Mouse (Mus musculus) intestine, embryonic 14.5 days (tissue): ENCODE results near the gene Snx32. TPM values are rescaled to one million over a fixed set of nuclear protein-coding genes. Genes with fewer than 3 reads are reported as not detected.

ENCODE experiments used
- ATAC-seq: fragments of 200-750 bp; cut with Nextera tagmentation; replicated peaks from 2 replicates; pipeline ENCODE4 v1.8.0; 2017; ENCODE audit warnings: low read depth, moderate number of reproducible peaks, moderate TSS enrichment, moderate library complexity; ENCODE audit not compliant: low FRiP score, low TSS enrichment
- DNase-seq: peaks from one replicate; pipeline ENCODE4 v3.0.0-alpha.2; 2018; ENCODE audit warnings: low spot score
- H3K27ac ChIP-seq: fragments of 300-500 bp; sonication (generic); 2 replicates; pipeline ENCODE4 v1.5.1; 2014; ENCODE audit warnings: low read depth, mild to moderate bottlenecking, control low read depth
- H3K27me3 ChIP-seq: fragments of 300-500 bp; sonication (generic); replicated peaks from 2 replicates; pipeline ENCODE4 v1.6.1; 2014; ENCODE audit warnings: low read length, control low read depth; ENCODE audit not compliant: control insufficient read depth, insufficient read depth
- H3K36me3 ChIP-seq: fragments of 300-500 bp; sonication (generic); 2 replicates; pipeline ENCODE4 v1.6.1; 2014; ENCODE audit warnings: low read length, control low read depth; ENCODE audit not compliant: control insufficient read depth, insufficient read depth
- H3K4me1 ChIP-seq: fragments of 300-500 bp; sonication (generic); replicated peaks from 2 replicates; pipeline ENCODE4 v1.6.1; 2014; ENCODE audit warnings: low read length, control low read depth, mixed read lengths; ENCODE audit not compliant: control insufficient read depth, insufficient read depth
- H3K4me2 ChIP-seq: fragments of 300-500 bp; sonication (generic); 2 replicates; pipeline ENCODE4 v1.6.1; 2014; ENCODE audit warnings: low read length
- H3K4me3 ChIP-seq: fragments of 300-500 bp; sonication (generic); 2 replicates; pipeline ENCODE4 v1.5.1; 2014; ENCODE audit warnings: low read depth, low read length, control low read depth, mixed read lengths
- H3K9ac ChIP-seq: fragments of 300-500 bp; sonication (generic); 2 replicates; pipeline ENCODE4 v1.6.1; 2014; ENCODE audit warnings: mild to moderate bottlenecking, low read length
- H3K9me3 ChIP-seq: fragments of 300-500 bp; sonication (generic); 2 replicates; pipeline ENCODE4 v1.6.1; 2016; ENCODE audit warnings: low read length, control low read depth; ENCODE audit not compliant: control insufficient read depth
- WGBS: fragments of 180-500 bp; shearing (Covaris S2); extraction: QIAGEN DNeasy Blood & Tissue Kit; methylation state at CpG from one replicate; pipeline ENCODE4 v1.1.7; 2014; 5-methylcytosine and 5-hydroxymethylcytosine counted together
- polyA plus RNA-seq: library from polyadenylated mRNA; unstranded; fragments of >200 nt; fragmentation: Nextera tagmentation; extraction: Ambion mirVana; gene quantifications from 2 replicates; pipeline ENCODE4 v1.2.1, GENCODE M21; 2014

Gene Snx32
- polyA plus RNA-seq, 1 experiment from 2014 or later, result 9.4 TPM

GRCm38 (mm10) chr19:5466916-5467500 is 43.3 kb downstream of the Snx32 start:
- no peak for ATAC-seq
- H3K27me3 ChIP-seq, result no peaks in the 10 kb centered on the region
- no peak for DNase-seq
- no peak overlapping the region for H3K4me2 ChIP-seq
- H3K4me3 ChIP-seq, result no peak overlapping the region
- H3K4me1 ChIP-seq, result peaks cover 9% of the 10 kb centered on the region
- WGBS, result 88% methylated on average over 6 of the region's 6 CpGs
- H3K9me3 ChIP-seq, result no peaks in the 10 kb centered on the region
- H3K9ac ChIP-seq, result no peak overlapping the region
- peaks cover 57% of the 10 kb centered on the region for H3K36me3 ChIP-seq
- no peak overlapping the region for H3K27ac ChIP-seq

GRCm38 (mm10) chr19:5465037-5465436 is 45.3 kb downstream of the Snx32 start:
- WGBS, result 95% methylated on average over 8 of the region's 8 CpGs
- Histone ChIP-seq H3K27ac (no peak overlapping the region), H3K36me3 (peaks cover 57% of the 10 kb centered on the region), H3K27me3 (no peaks in the 10 kb centered on the region), H3K9me3 (no peaks in the 10 kb centered on the region), H3K4me2 (no peak overlapping the region), H3K4me1 (peaks cover 20% of the 10 kb centered on the region), H3K9ac (no peak overlapping the region), H3K4me3 (no peak overlapping the region)
- DNase-seq (no peak), ATAC-seq (no peak)

- H3K27ac ChIP-seq, result no peak overlapping the region
- H3K9me3 ChIP-seq, result no peaks in the 10 kb centered on the region
- H3K4me3 ChIP-seq, result peak overlapping the region; percentile 10
- H3K4me1 ChIP-seq, result peaks cover 20% of the 10 kb centered on the region
- ATAC-seq (peak; percentile 21; the same call in 1 of the 2 replicates), DNase-seq (peak; percentile 83)
- H3K9ac ChIP-seq, result peak overlapping the region; percentile 12
- 35% methylated on average over 15 of the region's 15 CpGs for WGBS
- H3K4me2 ChIP-seq, result peak overlapping the region; percentile 42
- H3K27me3 ChIP-seq, result no peaks in the 10 kb centered on the region
- H3K36me3 ChIP-seq, result peaks cover 57% of the 10 kb centered on the region
Measured at GRCm38 (mm10) chr19:5463791-5464562, 46.4 kb downstream of the Snx32 start.

- WGBS, result 87% methylated on average over 9 of the region's 9 CpGs
- H3K9me3 ChIP-seq, result no peaks in the 10 kb centered on the region
- H3K27ac ChIP-seq, result no peak overlapping the region
- no peak overlapping the region for H3K4me3 ChIP-seq
- H3K27me3 ChIP-seq, result no peaks in the 10 kb centered on the region
- ATAC-seq (no peak), DNase-seq (no peak)
- H3K36me3 ChIP-seq, result peaks cover 57% of the 10 kb centered on the region
- H3K4me1 ChIP-seq, result peaks cover 20% of the 10 kb centered on the region
- H3K9ac ChIP-seq, result no peak overlapping the region
- no peak overlapping the region for H3K4me2 ChIP-seq
Measured at GRCm38 (mm10) chr19:5463212-5463611, 47.1 kb downstream of the Snx32 start.

- 88% methylated on average over 6 of the region's 6 CpGs for WGBS
- H3K27me3 ChIP-seq, result no peaks in the 10 kb centered on the region
- peaks cover 39% of the 10 kb centered on the region for H3K36me3 ChIP-seq
- H3K4me3 ChIP-seq, result peak overlapping the region; percentile 91
- DNase-seq (no peak), ATAC-seq (no peak)
- H3K4me2 ChIP-seq, result peak overlapping the region; percentile 66
- H3K9ac ChIP-seq, result no peak overlapping the region; the same call in 1 of the 2 replicates
- no peak overlapping the region for H3K27ac ChIP-seq
- H3K4me1 ChIP-seq, result peaks cover 30% of the 10 kb centered on the region
- H3K9me3 ChIP-seq, result no peaks in the 10 kb centered on the region
Measured at GRCm38 (mm10) chr19:5461411-5461810, 48.9 kb downstream of the Snx32 start.

- DNase-seq, result peak; percentile 96
- peaks cover 38% of the 10 kb centered on the region for H3K4me1 ChIP-seq
- peak within 1 kb of the TSS; percentile 91 for H3K4me3 ChIP-seq
- H3K9me3 ChIP-seq, result no peaks in the 10 kb centered on the region
- H3K9ac ChIP-seq, result peak within 1 kb of the TSS; percentile 70
- no peaks in the 10 kb centered on the region for H3K27me3 ChIP-seq
- peaks cover 30% of the 10 kb centered on the region for H3K36me3 ChIP-seq
- H3K27ac ChIP-seq, result peak within 1 kb of the TSS; percentile 34; the same call in 1 of the 2 replicates
- WGBS, result under 1% methylated on average over 32 of the region's 32 CpGs
- peak; percentile 65 for ATAC-seq
- peak within 1 kb of the TSS; percentile 66 for H3K4me2 ChIP-seq
Measured at GRCm38 (mm10) chr19:5460465-5460911, 49.9 kb downstream of the Snx32 start, which contains the start of gene Fibp. Gene Fibp, plus strand, starts transcription at chr19:5460615.

GRCm38 (mm10) chr19:5459896-5460295 is 50.4 kb downstream of the Snx32 start:
- H3K4me1 ChIP-seq, result peaks cover 44% of the 10 kb centered on the region
- H3K4me2 ChIP-seq, result peak overlapping the region; percentile 66
- WGBS, result 35% methylated on average over 3 of the region's 3 CpGs
- peaks cover 25% of the 10 kb centered on the region for H3K36me3 ChIP-seq
- DNase-seq (no peak), ATAC-seq (no peak)
- H3K27ac ChIP-seq, result no peak overlapping the region; the same call in 1 of the 2 replicates
- H3K9me3 ChIP-seq, result no peaks in the 10 kb centered on the region
- peak overlapping the region; percentile 70 for H3K9ac ChIP-seq
- H3K4me3 ChIP-seq, result peak overlapping the region; percentile 91
- no peaks in the 10 kb centered on the region for H3K27me3 ChIP-seq

- WGBS, result 72% methylated on average over 7 of the region's 7 CpGs
- H3K4me3 ChIP-seq, result no peak overlapping the region
- H3K36me3 ChIP-seq, result peaks cover 26% of the 10 kb centered on the region
- no peak overlapping the region for H3K27ac ChIP-seq
- DNase-seq (no peak), ATAC-seq (no peak)
- no peak overlapping the region for H3K4me2 ChIP-seq
- no peaks in the 10 kb centered on the region for H3K27me3 ChIP-seq
- no peak overlapping the region for H3K9ac ChIP-seq
- peaks cover 40% of the 10 kb centered on the region for H3K4me1 ChIP-seq
- H3K9me3 ChIP-seq, result no peaks in the 10 kb centered on the region
Measured at GRCm38 (mm10) chr19:5459019-5459418, 51.3 kb downstream of the Snx32 start.
